Mouse (Mus musculus): ENCODE measurements around the gene Ankrd17. TPM values are rescaled to one million over a fixed set of nuclear protein-coding genes. Genes with fewer than 3 reads are reported as not detected.
A peak's percentile ranks its signal among the peaks of the same experiment; 100 is the strongest.

Ankrd17 gene
- polyA plus RNA-seq, 1 experiment from 2014 or later, result 41.2 TPM

GRCm38 (mm10) chr5:90373708-90374107 is 7.3 kb upstream of the Ankrd17 start:
- no peak for ATAC-seq (ENCODE audit: low FRiP score, low TSS enrichment)
- no peaks in the 10 kb centered on the region for H3K27me3 ChIP-seq (ENCODE audit: control insufficient read depth, insufficient read depth, low read length)
- H3K4me2 ChIP-seq (replicated peaks; ENCODE audit: low read depth, low read length), result no peak overlapping the region
- WGBS, result 90% methylated on average over 4 of the region's 4 CpGs
- no peak overlapping the region for H3K27ac ChIP-seq (ENCODE audit: low read depth, low read length)
- H3K36me3 ChIP-seq (ENCODE audit: control insufficient read depth, insufficient read depth, low read length), result no peaks in the 10 kb centered on the region
- no peaks in the 10 kb centered on the region; the same call in 1 of the 2 replicates for H3K9me3 ChIP-seq (ENCODE audit: control insufficient read depth, low read length)
- H3K4me3 ChIP-seq (ENCODE audit: low read length), result no peak overlapping the region
- no peak overlapping the region for H3K9ac ChIP-seq (ENCODE audit: low read depth, low read length)
- no peaks in the 10 kb centered on the region for H3K4me1 ChIP-seq (ENCODE audit: control insufficient read depth, insufficient read depth, low read length)

GRCm38 (mm10) chr5:90370401-90370800 is 4.0 kb upstream of the Ankrd17 start:
- H3K27ac ChIP-seq (ENCODE audit: low read depth, low read length), result no peak overlapping the region
- no peak overlapping the region for H3K9ac ChIP-seq (ENCODE audit: low read depth, low read length)
- no peaks in the 10 kb centered on the region; the same call in 1 of the 2 replicates for H3K9me3 ChIP-seq (ENCODE audit: control insufficient read depth, low read length)
- H3K4me3 ChIP-seq (ENCODE audit: low read length), result no peak overlapping the region
- H3K36me3 ChIP-seq (ENCODE audit: control insufficient read depth, insufficient read depth, low read length), result no peaks in the 10 kb centered on the region
- ATAC-seq (ENCODE audit: low FRiP score, low TSS enrichment), result no peak
- WGBS, result 91% methylated on average over 5 of the region's 5 CpGs
- 0 out of 2 replicates have a peak, but pooled peaks cover 4% of the 10 kb centered on the region for H3K4me1 ChIP-seq (ENCODE audit: control insufficient read depth, insufficient read depth, low read length)
- no peak overlapping the region for H3K4me2 ChIP-seq (replicated peaks; ENCODE audit: low read depth, low read length)
- H3K27me3 ChIP-seq (ENCODE audit: control insufficient read depth, insufficient read depth, low read length), result no peaks in the 10 kb centered on the region

DNA sequence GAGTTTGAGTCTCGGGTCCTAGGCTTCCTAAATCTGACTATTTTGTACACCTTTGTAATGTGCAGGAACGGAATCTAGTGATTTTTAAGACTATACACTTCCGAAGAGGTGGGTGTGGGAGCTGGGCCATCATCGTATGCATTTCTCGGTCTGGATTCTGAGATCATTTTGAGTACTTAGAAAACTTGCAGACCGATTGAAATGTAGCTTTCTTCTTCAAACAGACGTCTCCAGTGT is 608 bp upstream of the Ankrd17 start, which contains the start of gene Gm9958:
Gm9958 (plus strand) TSS at position 138 of the 237 bp plus-strand sequence.
- 1% methylated on average over 7 of the region's 7 CpGs for WGBS
- no peak for ATAC-seq (ENCODE audit: low FRiP score, low TSS enrichment)
- H3K27me3 ChIP-seq (ENCODE audit: control insufficient read depth, insufficient read depth, low read length), result no peaks in the 10 kb centered on the region

DNA sequence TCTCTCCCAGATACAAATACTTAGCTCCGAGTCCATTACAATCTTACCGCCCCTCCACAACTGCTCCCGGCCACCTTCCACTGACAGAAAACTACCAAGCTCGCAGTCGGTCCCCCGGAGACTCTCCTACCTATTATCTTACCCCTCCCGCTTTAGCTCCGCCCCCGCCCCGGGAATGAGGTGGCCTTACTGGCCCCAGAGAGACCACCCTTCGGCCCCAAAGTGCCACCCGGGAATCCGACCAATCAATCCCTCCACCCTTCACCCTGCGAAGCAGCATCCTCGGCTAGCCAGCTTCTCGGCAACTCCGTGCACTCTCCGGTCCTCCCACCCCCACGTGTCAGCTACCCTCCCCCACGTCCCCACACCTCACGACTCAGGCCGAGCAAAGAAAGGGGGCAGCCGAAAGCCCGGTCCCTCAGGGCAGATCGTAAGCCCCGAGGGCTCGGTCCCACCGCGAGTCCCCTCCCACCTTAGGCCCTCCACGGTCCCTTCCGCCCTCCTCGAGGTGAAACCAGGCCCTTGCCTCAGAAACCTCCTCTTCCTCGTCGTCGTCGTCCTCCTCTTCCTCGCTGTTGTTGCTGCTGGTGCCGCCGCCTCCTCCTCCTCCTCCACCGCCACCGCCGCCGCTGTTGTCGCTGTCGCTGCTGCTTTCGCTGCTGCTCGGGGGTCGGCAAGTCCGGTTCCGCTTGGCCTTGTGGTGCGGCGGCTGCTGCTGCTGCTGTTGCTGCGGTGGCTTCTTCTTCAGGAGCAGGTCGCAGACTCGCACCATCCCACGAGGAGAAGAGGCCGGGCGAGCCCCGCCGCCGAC is 1.0 kb downstream of the Ankrd17 start:
- Histone ChIP-seq H3K27ac (ENCODE audit: low read depth, low read length) (peak overlapping the region; percentile 99), H3K9me3 (ENCODE audit: control insufficient read depth, low read length) (no peaks in the 10 kb centered on the region), H3K4me3 (ENCODE audit: low read length) (peak overlapping the region; percentile 95), H3K9ac (ENCODE audit: low read depth, low read length) (peak overlapping the region; percentile 95), H3K4me1 (ENCODE audit: control insufficient read depth, insufficient read depth, low read length) (peaks cover 18% of the 10 kb centered on the region), H3K4me2 (replicated peaks; ENCODE audit: low read depth, low read length) (peak overlapping the region; percentile 58), H3K36me3 (ENCODE audit: control insufficient read depth, insufficient read depth, low read length) (peaks cover 7% of the 10 kb centered on the region; the same call in 1 of the 2 replicates), H3K27me3 (ENCODE audit: control insufficient read depth, insufficient read depth, low read length) (no peaks in the 10 kb centered on the region)
- peak; percentile 44 for ATAC-seq (ENCODE audit: low FRiP score, low TSS enrichment)
- 1% methylated on average over 52 of the region's 61 CpGs for WGBS

More for the DNA sequence above, 608 bp upstream of the Ankrd17 start, which contains the start of gene Gm9958:
- Histone ChIP-seq H3K27ac (ENCODE audit: low read depth, low read length) (peak within 1 kb of the TSS; percentile 99), H3K4me2 (replicated peaks; ENCODE audit: low read depth, low read length) (peak within 1 kb of the TSS; percentile 54), H3K4me3 (ENCODE audit: low read length) (peak within 1 kb of the TSS; percentile 95), H3K9me3 (ENCODE audit: control insufficient read depth, low read length) (no peaks in the 10 kb centered on the region), H3K9ac (ENCODE audit: low read depth, low read length) (peak within 1 kb of the TSS; percentile 95), H3K36me3 (ENCODE audit: control insufficient read depth, insufficient read depth, low read length) (peaks cover 3% of the 10 kb centered on the region; the same call in 1 of the 2 replicates), H3K4me1 (ENCODE audit: control insufficient read depth, insufficient read depth, low read length) (peaks cover 18% of the 10 kb centered on the region)

GRCm38 (mm10) chr5:90364526-90364925 is 1.9 kb downstream of the Ankrd17 start:
- WGBS, result 2% methylated on average over 6 of the region's 6 CpGs
- ATAC-seq (ENCODE audit: low FRiP score, low TSS enrichment), result no peak
- Histone ChIP-seq H3K4me1 (ENCODE audit: control insufficient read depth, insufficient read depth, low read length) (peaks cover 18% of the 10 kb centered on the region), H3K4me2 (replicated peaks; ENCODE audit: low read depth, low read length) (peak overlapping the region; percentile 58), H3K27ac (ENCODE audit: low read depth, low read length) (no peak overlapping the region; the same call in 1 of the 2 replicates), H3K27me3 (ENCODE audit: control insufficient read depth, insufficient read depth, low read length) (no peaks in the 10 kb centered on the region), H3K9ac (ENCODE audit: low read depth, low read length) (peak overlapping the region; percentile 95; the same call in 1 of the 2 replicates), H3K36me3 (ENCODE audit: control insufficient read depth, insufficient read depth, low read length) (peaks cover 15% of the 10 kb centered on the region; the same call in 1 of the 2 replicates), H3K4me3 (ENCODE audit: low read length) (peak overlapping the region; percentile 95), H3K9me3 (ENCODE audit: control insufficient read depth, low read length) (no peaks in the 10 kb centered on the region)

- no peaks in the 10 kb centered on the region for H3K27me3 ChIP-seq (ENCODE audit: control insufficient read depth, insufficient read depth, low read length)
- no peak overlapping the region for H3K9ac ChIP-seq (ENCODE audit: low read depth, low read length)
- no peak overlapping the region for H3K27ac ChIP-seq (ENCODE audit: low read depth, low read length)
- 91% methylated on average over 3 of the region's 3 CpGs for WGBS
- H3K4me3 ChIP-seq (ENCODE audit: low read length), result no peak overlapping the region
- peaks cover 22% of the 10 kb centered on the region; the same call in 1 of the 2 replicates for H3K36me3 ChIP-seq (ENCODE audit: control insufficient read depth, insufficient read depth, low read length)
- no peak for ATAC-seq (ENCODE audit: low FRiP score, low TSS enrichment)
- H3K4me2 ChIP-seq (replicated peaks; ENCODE audit: low read depth, low read length), result no peak overlapping the region
- no peaks in the 10 kb centered on the region for H3K9me3 ChIP-seq (ENCODE audit: control insufficient read depth, low read length)
- H3K4me1 ChIP-seq (ENCODE audit: control insufficient read depth, insufficient read depth, low read length), result no peaks in the 10 kb centered on the region
These were observed 10.6 kb downstream of the Ankrd17 start for GRCm38 (mm10) chr5:90355824-90356223.

- H3K4me1 ChIP-seq (ENCODE audit: control insufficient read depth, insufficient read depth, low read length), result no peaks in the 10 kb centered on the region
- no peak overlapping the region for H3K4me3 ChIP-seq (ENCODE audit: low read length)
- 92% methylated on average over 4 of the region's 4 CpGs for WGBS
- H3K36me3 ChIP-seq (ENCODE audit: control insufficient read depth, insufficient read depth, low read length), result peaks cover 10% of the 10 kb centered on the region; the same call in 1 of the 2 replicates
- no peak overlapping the region for H3K9ac ChIP-seq (ENCODE audit: low read depth, low read length)
- H3K27ac ChIP-seq (ENCODE audit: low read depth, low read length), result no peak overlapping the region
- no peaks in the 10 kb centered on the region for H3K9me3 ChIP-seq (ENCODE audit: control insufficient read depth, low read length)
- H3K4me2 ChIP-seq (replicated peaks; ENCODE audit: low read depth, low read length), result no peak overlapping the region
- ATAC-seq (ENCODE audit: low FRiP score, low TSS enrichment), result no peak
- no peaks in the 10 kb centered on the region for H3K27me3 ChIP-seq (ENCODE audit: control insufficient read depth, insufficient read depth, low read length)
These were observed 12.6 kb downstream of the Ankrd17 start for GRCm38 (mm10) chr5:90353552-90354317.

DNA sequence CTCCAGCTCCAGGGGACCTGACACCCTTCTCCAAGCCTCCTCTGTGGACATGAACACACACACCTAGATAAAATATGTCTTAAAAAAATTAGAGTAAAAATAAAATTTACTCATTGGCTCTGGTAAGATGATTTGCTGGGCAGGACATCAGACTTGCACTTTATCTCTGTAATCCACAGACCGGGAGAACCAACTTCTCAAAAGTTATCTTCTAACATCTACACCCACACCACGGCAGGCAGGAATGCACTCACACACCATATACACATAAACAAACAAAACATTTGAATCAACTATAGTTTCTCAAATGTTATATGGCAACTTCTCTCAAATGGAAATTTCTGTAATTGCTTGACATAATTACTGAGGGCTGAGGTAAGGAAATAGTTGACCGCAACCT is 19.5 kb downstream of the Ankrd17 start:
- H3K27me3 ChIP-seq (ENCODE audit: control insufficient read depth, insufficient read depth, low read length), result no peaks in the 10 kb centered on the region
- H3K4me3 ChIP-seq (ENCODE audit: low read length), result no peak overlapping the region
- no peak overlapping the region for H3K4me2 ChIP-seq (replicated peaks; ENCODE audit: low read depth, low read length)
- no peaks in the 10 kb centered on the region for H3K9me3 ChIP-seq (ENCODE audit: control insufficient read depth, low read length)
- no peak for ATAC-seq (ENCODE audit: low FRiP score, low TSS enrichment)
- no peak overlapping the region for H3K9ac ChIP-seq (ENCODE audit: low read depth, low read length)
- 0 out of 2 replicates have a peak, but pooled peaks cover under 1% of the 10 kb centered on the region for H3K36me3 ChIP-seq (ENCODE audit: control insufficient read depth, insufficient read depth, low read length)
- H3K27ac ChIP-seq (ENCODE audit: low read depth, low read length), result no peak overlapping the region
- WGBS, result 94% methylated on average over 3 of the region's 3 CpGs
- no peaks in the 10 kb centered on the region for H3K4me1 ChIP-seq (ENCODE audit: control insufficient read depth, insufficient read depth, low read length)

GRCm38 (mm10) chr5:90340847-90341246 is 25.5 kb downstream of the Ankrd17 start:
- 86% methylated on average over 4 of the region's 4 CpGs for WGBS
- H3K4me3 ChIP-seq (ENCODE audit: low read length), result no peak overlapping the region
- no peak overlapping the region for H3K4me2 ChIP-seq (replicated peaks; ENCODE audit: low read depth, low read length)
- no peaks in the 10 kb centered on the region for H3K36me3 ChIP-seq (ENCODE audit: control insufficient read depth, insufficient read depth, low read length)
- no peak overlapping the region for H3K27ac ChIP-seq (ENCODE audit: low read depth, low read length)
- ATAC-seq (ENCODE audit: low FRiP score, low TSS enrichment), result no peak
- H3K9me3 ChIP-seq (ENCODE audit: control insufficient read depth, low read length), result no peaks in the 10 kb centered on the region
- H3K4me1 ChIP-seq (ENCODE audit: control insufficient read depth, insufficient read depth, low read length), result peaks cover 11% of the 10 kb centered on the region; the same call in 1 of the 2 replicates
- H3K9ac ChIP-seq (ENCODE audit: low read depth, low read length), result no peak overlapping the region
- H3K27me3 ChIP-seq (ENCODE audit: control insufficient read depth, insufficient read depth, low read length), result no peaks in the 10 kb centered on the region

All from kidney, embryonic 14.5 days (tissue).